Mouse (Mus musculus) heart, embryonic 14.5 days (tissue): Measurements from ENCODE around the gene Armc9. TPM values are rescaled to one million over a fixed set of nuclear protein-coding genes. Genes with fewer than 3 reads are reported as not detected.

ENCODE experiments used
- ATAC-seq: fragments of 200-750 bp; cut with Nextera tagmentation; 2 replicates; pipeline ENCODE4 v1.8.0; 2017; ENCODE audit warnings: low read depth, moderate TSS enrichment; ENCODE audit not compliant: insufficient number of reproducible peaks, insufficient read depth, low FRiP score
- H3K27ac ChIP-seq, 2 experiments: fragments of 200-500 bp in 1 of 2; fragments of 300-500 bp in 1 of 2; sonication (generic) in 1 of 2; replicated peaks in 1 of 2; 2 replicates each; pipeline ENCODE4 v1.5.1; 2012 to 2014; ENCODE audit warnings: low read depth in 2 of 2, low read length in 2 of 2, control low read depth in 1 of 2, mild to moderate bottlenecking in 1 of 2, mixed read lengths in 1 of 2; ENCODE audit not compliant: control insufficient read depth in 1 of 2, insufficient read depth in 1 of 2
- H3K27me3 ChIP-seq: fragments of 300-500 bp; sonication (generic); 2 replicates; pipeline ENCODE4 v1.6.1; 2014; ENCODE audit warnings: mild to moderate bottlenecking, low read length, control low read depth; ENCODE audit not compliant: control insufficient read depth, insufficient read depth
- H3K36me3 ChIP-seq: fragments of 300-500 bp; sonication (generic); 2 replicates; pipeline ENCODE4 v1.6.1; 2014; ENCODE audit warnings: mild to moderate bottlenecking, control low read depth, low read length, mixed read lengths; ENCODE audit not compliant: control insufficient read depth, insufficient read depth
- H3K4me1 ChIP-seq, 2 experiments: fragments of 200-500 bp in 1 of 2; fragments of 300-500 bp in 1 of 2; sonication (generic) in 1 of 2; 2 replicates each; pipeline ENCODE4 v1.6.1; 2012 to 2014; ENCODE audit warnings: low read length in 2 of 2, control low read depth in 1 of 2, mixed read lengths in 1 of 2; ENCODE audit not compliant: control insufficient read depth in 2 of 2, insufficient read depth in 2 of 2
- H3K4me2 ChIP-seq: fragments of 300-500 bp; sonication (generic); 2 replicates; pipeline ENCODE4 v1.6.1; 2014; ENCODE audit warnings: mild to moderate bottlenecking, low read length
- H3K4me3 ChIP-seq, 2 experiments: fragments of 200-500 bp in 1 of 2; fragments of 300-500 bp in 1 of 2; sonication (generic) in 1 of 2; 2 replicates each; pipeline ENCODE4 v1.5.1; 2012 to 2014; ENCODE audit warnings: low read length in 2 of 2, mild to moderate bottlenecking in 2 of 2, control low read depth in 1 of 2, low read depth in 1 of 2, moderate library complexity in 1 of 2; ENCODE audit not compliant: control insufficient read depth in 1 of 2, insufficient read depth in 1 of 2
- H3K9ac ChIP-seq: fragments of 300-500 bp; sonication (generic); 2 replicates; pipeline ENCODE4 v1.6.1; 2014; ENCODE audit warnings: mild to moderate bottlenecking, low read length
- H3K9me3 ChIP-seq: fragments of 300-500 bp; sonication (generic); 2 replicates; pipeline ENCODE4 v1.6.1; 2016; ENCODE audit warnings: low read length, control low read depth; ENCODE audit not compliant: control insufficient read depth
- WGBS: fragments of 180-500 bp; shearing (Covaris S2); extraction: QIAGEN DNeasy Blood & Tissue Kit; methylation state at CpG from one replicate; pipeline ENCODE4 v1.1.7; 2014; 5-methylcytosine and 5-hydroxymethylcytosine counted together
- polyA plus RNA-seq: library from polyadenylated mRNA; unstranded; fragments of >200 nt; fragmentation: Nextera tagmentation; extraction: Ambion mirVana; gene quantifications from 2 replicates; pipeline ENCODE4 v1.2.1, GENCODE M21; 2014

The Armc9 gene
- polyA plus RNA-seq, 1 experiment from 2014 or later = 11.9 TPM

DNA sequence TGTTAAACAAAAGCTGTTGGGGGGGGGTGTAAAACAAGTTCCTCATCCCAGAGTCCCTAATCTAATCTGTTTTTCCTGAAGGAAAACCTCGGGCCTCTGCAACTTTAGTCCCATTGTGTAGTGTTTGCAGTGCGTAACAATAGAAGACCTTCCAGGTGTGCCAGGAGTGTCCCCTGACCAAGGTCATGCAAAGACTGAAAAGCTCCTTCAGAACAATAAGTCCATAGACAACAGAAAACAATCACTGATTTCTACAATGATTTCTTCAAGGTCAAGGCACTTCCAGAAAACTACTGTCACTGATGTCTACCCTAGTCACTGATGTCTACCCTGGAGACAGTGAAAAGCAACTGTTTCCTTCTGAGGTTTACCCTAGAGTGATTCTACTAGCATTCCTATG is 33.3 kb downstream of the Armc9 start:
- 54% methylated on average over 2 of the region's 2 CpGs for WGBS
- Histone ChIP-seq H3K9me3 (no peaks in the 10 kb centered on the region), H3K4me2 (no peak overlapping the region), H3K4me1 (peaks cover 0 to 4% of the 10 kb centered on the region in 2 experiments; a peak in 1 of 4 replicates), H3K36me3 (0 out of 2 replicates have a peak, but pooled peaks cover 5% of the 10 kb centered on the region), H3K27ac (no peak overlapping the region), H3K27me3 (no peaks in the 10 kb centered on the region), H3K4me3 (no peak overlapping the region), H3K9ac (no peak overlapping the region)
- no peak for ATAC-seq

DNA sequence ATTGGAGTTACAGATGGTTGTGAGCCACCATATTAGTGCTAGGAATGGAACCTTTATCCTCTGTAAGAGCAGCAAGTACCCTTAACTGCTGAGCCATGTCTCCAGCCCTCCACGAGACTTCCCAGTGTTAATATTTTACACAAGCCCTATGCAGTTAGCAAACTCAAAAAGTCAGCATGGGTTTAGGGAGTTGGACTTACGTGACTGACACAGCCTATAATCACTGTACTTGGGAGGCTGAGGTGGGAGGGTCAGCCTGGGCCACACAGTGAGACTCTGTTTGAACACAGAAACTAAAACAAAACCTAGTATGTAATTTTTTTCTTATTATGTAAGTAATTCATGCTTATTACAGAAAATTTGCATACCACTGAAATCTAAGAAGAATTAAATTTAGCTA is 33.7 kb downstream of the Armc9 start:
- no peaks in the 10 kb centered on the region for H3K27me3 ChIP-seq
- H3K4me3 ChIP-seq = no peak overlapping the region
- no peak overlapping the region for H3K4me2 ChIP-seq
- no peak overlapping the region for H3K27ac ChIP-seq
- H3K4me1 ChIP-seq = peaks cover 0 to 4% of the 10 kb centered on the region in 2 experiments; a peak in 1 of 4 replicates
- ATAC-seq = no peak
- H3K9me3 ChIP-seq = no peaks in the 10 kb centered on the region
- H3K36me3 ChIP-seq = 0 out of 2 replicates have a peak, but pooled peaks cover 5% of the 10 kb centered on the region
- no peak overlapping the region for H3K9ac ChIP-seq
- 92% methylated on average over 2 of the region's 2 CpGs for WGBS

DNA sequence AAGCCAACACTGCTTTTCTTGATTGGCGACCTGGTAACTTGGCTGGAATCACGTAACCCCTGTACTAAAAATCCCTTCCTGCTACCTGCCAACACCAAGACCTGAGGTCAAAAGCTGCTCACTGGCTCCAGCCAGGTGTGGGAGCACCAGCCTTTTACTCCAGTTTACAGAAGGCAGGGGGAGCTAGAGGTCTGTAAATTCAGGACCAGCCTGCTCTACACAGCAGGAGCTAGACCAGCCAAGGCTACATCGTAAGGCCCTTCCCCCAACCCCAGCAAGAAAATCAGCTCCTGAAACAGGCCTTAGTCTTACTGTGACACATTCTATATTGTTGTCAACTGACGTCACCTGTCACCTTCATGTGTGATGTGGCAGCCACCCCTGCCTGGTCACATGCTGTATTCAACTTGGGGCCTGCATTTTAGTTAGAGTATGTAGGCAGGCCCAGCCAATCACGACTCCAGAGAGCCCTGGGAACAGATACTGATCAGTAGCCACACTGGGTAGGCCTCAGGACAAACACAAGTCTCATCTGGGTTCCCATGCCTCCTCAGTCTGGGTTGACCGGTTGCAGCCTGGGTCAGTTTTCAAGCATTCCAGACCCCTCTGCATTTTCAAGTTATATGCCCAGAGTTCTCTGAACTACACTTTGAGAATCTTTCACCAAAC is 34.6 kb downstream of the Armc9 start:
- H3K4me3 ChIP-seq = no peak overlapping the region
- WGBS = 74% methylated on average over 6 of the region's 6 CpGs
- no peak for ATAC-seq
- no peak overlapping the region for H3K4me2 ChIP-seq
- no peak overlapping the region for H3K27ac ChIP-seq
- no peaks in the 10 kb centered on the region for H3K9me3 ChIP-seq
- H3K27me3 ChIP-seq = no peaks in the 10 kb centered on the region
- H3K9ac ChIP-seq = no peak overlapping the region
- H3K36me3 ChIP-seq = 0 out of 2 replicates have a peak, but pooled peaks cover 5% of the 10 kb centered on the region
- H3K4me1 ChIP-seq = peaks cover 0 to 4% of the 10 kb centered on the region in 2 experiments; a peak in 1 of 4 replicates

DNA sequence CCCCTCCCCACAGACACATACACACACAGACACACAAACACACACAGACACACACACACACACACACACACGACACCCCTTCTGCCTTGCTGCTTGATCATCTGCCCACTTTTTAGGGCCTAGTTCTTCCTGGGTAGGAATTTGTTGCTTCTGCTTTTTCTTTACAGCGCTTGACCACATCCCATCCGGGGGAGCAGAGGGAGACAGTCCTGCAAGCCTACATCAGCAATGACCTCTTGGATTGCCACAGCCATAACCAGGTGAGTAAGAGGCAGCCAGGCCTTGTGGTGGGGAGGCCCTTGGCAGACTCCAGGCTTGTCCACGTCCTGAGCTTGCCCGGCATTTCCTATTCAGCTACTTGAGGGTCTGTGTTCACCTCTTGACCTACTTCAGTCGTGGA is 36.3 kb downstream of the Armc9 start:
- Histone ChIP-seq H3K4me3 (no peak overlapping the region), H3K4me1 (peaks cover 0 to 4% of the 10 kb centered on the region in 2 experiments; a peak in 1 of 4 replicates), H3K27me3 (no peaks in the 10 kb centered on the region), H3K9me3 (no peaks in the 10 kb centered on the region), H3K36me3 (peaks cover 7% of the 10 kb centered on the region; the same call in 1 of the 2 replicates), H3K27ac (no peak overlapping the region), H3K4me2 (no peak overlapping the region), H3K9ac (no peak overlapping the region)
- WGBS = 84% methylated on average over 6 of the region's 6 CpGs
- no peak for ATAC-seq

DNA sequence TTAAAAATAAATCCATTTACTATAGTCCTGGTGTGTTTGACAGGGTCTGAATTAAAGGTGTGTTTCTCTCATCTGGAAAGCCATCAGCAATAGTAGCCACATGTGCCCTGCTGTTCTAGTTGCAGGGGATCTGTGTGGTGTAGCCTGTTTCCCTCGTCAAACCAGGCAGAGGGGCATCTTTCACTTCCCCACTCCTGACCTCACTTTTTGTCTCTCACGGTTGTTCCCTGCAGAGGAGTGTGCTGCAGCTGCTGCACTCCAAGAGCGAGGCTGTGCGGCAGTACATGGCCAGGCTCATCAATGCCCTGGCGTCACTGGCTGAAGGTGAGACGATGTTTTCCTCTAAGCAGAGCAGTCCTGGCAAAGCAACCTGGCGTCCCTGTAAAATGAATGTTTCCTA is 39.5 kb downstream of the Armc9 start:
- no peak overlapping the region for H3K27ac ChIP-seq
- no peak overlapping the region for H3K4me3 ChIP-seq
- no peak for ATAC-seq
- H3K9ac ChIP-seq = no peak overlapping the region
- no peak overlapping the region for H3K4me2 ChIP-seq
- H3K4me1 ChIP-seq = peaks cover 4 to 5% of the 10 kb centered on the region in 2 experiments; a peak in 3 of 4 replicates
- no peaks in the 10 kb centered on the region for H3K27me3 ChIP-seq
- peaks cover 24% of the 10 kb centered on the region for H3K36me3 ChIP-seq
- H3K9me3 ChIP-seq = no peaks in the 10 kb centered on the region
- 75% methylated on average over 7 of the region's 7 CpGs for WGBS

DNA sequence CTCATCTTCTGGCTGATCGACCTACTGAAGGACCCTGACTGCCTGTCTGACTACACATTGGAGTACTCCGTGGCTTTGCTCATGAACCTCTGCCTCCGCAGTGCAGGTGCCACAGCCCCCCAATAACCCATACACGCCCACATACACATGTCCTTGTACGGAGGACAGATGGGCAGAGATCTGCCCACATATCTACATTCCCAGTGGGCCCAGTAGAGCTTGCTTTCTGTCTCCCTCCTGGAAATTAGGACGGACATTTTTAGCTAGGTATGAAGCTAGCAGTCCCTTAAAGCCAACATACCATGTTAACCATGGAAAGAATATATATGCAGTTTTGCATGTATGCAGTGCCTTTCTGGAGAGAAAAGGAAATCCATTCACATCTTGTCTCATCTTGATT is 43.7 kb downstream of the Armc9 start:
- no peak for ATAC-seq
- H3K4me3 ChIP-seq = no peak overlapping the region
- H3K36me3 ChIP-seq = peaks cover 54% of the 10 kb centered on the region
- no peak overlapping the region for H3K9ac ChIP-seq
- H3K4me2 ChIP-seq = no peak overlapping the region
- H3K27ac ChIP-seq = no peak overlapping the region
- H3K9me3 ChIP-seq = no peaks in the 10 kb centered on the region
- 88% methylated on average over 6 of the region's 6 CpGs for WGBS
- H3K27me3 ChIP-seq = no peaks in the 10 kb centered on the region
- peaks cover 0 to 5% of the 10 kb centered on the region in 2 experiments; a peak in 2 of 4 replicates for H3K4me1 ChIP-seq

DNA sequence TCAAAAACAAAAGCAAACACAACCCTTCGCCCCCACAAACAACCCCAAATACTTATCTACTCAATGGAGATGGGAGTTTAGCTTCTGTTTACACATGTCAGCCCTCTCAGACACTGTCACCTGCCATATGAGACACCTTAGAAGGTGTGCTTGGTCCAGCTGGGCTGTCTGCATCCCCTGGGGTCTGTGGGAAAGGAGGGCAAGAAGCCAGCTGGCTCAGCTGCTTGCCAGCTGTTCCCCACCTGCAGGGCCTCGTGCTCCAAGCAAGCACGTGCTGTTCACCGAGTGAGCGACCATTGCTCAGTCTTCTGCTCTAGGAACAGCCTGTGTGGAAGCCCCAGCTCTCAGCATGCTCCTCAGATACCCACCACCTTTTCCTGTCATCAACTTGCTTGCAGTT is 44.4 kb downstream of the Armc9 start:
- no peak overlapping the region for H3K27ac ChIP-seq
- no peak overlapping the region for H3K9ac ChIP-seq
- no peak overlapping the region for H3K4me3 ChIP-seq
- no peaks in the 10 kb centered on the region for H3K27me3 ChIP-seq
- H3K9me3 ChIP-seq = no peaks in the 10 kb centered on the region
- 91% methylated on average over 5 of the region's 5 CpGs for WGBS
- peaks cover 61% of the 10 kb centered on the region for H3K36me3 ChIP-seq
- no peak overlapping the region for H3K4me2 ChIP-seq
- H3K4me1 ChIP-seq = peaks cover 0 to 5% of the 10 kb centered on the region in 2 experiments; a peak in 2 of 4 replicates
- no peak for ATAC-seq

DNA sequence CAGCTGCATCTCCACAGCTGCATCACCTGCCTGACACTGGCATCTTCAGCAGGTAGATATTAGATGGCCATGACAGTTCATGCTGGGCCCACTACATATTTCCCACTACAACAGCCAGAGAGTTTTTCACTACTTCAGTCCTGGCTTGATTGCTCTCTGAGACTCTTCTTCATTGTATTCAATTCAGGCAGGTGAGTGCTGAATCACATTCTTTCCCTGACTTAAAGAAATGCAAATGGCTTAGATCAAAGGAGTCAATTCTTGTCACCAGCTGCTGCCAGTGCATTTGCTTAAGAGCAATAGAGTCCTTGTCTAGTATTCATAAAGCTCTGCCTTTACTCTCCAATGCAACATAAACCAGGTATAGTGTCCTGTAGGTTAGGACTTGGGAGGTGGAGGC is 46.7 kb downstream of the Armc9 start:
- Histone ChIP-seq H3K9ac (no peak overlapping the region), H3K4me1 (peaks cover 0 to 5% of the 10 kb centered on the region in 2 experiments; a peak in 3 of 4 replicates), H3K9me3 (no peaks in the 10 kb centered on the region), H3K4me3 (no peak overlapping the region), H3K27ac (no peak overlapping the region), H3K4me2 (no peak overlapping the region), H3K36me3 (peaks cover 61% of the 10 kb centered on the region), H3K27me3 (no peaks in the 10 kb centered on the region)
- ATAC-seq = no peak
